Mouse (Mus musculus): ENCODE results near the gene Sox15. TPM values are rescaled to one million over a fixed set of nuclear protein-coding genes. Genes with fewer than 3 reads are reported as not detected.
"Not testable (repeated sequence)": the region's sequence is repeated elsewhere in the genome, so short reads cannot be mapped to it uniquely, and the experiment has no call there.

Sox15 gene
- polyA plus RNA-seq, 1 experiment from 2014 or later, result not detected

- H3K9ac ChIP-seq, result no peak overlapping the region
- WGBS, result 90% methylated on average over 7 of the region's 7 CpGs
- H3K27me3 ChIP-seq, result 0 out of 2 replicates have a peak, but pooled peaks cover 5% of the 10 kb centered on the region
- no peak overlapping the region for H3K27ac ChIP-seq (replicated peaks)
- no peaks in the 10 kb centered on the region for H3K9me3 ChIP-seq
- peaks cover 11% of the 10 kb centered on the region for H3K4me1 ChIP-seq (replicated peaks)
- no peak overlapping the region for H3K4me2 ChIP-seq
- H3K4me3 ChIP-seq, result no peak overlapping the region
- no peak for ATAC-seq (ENCODE audit: low read depth)
- no peaks in the 10 kb centered on the region for H3K36me3 ChIP-seq
Measured at GRCm38 (mm10) chr11:69620394-69621081, 34.6 kb upstream of the Sox15 start.

DNA sequence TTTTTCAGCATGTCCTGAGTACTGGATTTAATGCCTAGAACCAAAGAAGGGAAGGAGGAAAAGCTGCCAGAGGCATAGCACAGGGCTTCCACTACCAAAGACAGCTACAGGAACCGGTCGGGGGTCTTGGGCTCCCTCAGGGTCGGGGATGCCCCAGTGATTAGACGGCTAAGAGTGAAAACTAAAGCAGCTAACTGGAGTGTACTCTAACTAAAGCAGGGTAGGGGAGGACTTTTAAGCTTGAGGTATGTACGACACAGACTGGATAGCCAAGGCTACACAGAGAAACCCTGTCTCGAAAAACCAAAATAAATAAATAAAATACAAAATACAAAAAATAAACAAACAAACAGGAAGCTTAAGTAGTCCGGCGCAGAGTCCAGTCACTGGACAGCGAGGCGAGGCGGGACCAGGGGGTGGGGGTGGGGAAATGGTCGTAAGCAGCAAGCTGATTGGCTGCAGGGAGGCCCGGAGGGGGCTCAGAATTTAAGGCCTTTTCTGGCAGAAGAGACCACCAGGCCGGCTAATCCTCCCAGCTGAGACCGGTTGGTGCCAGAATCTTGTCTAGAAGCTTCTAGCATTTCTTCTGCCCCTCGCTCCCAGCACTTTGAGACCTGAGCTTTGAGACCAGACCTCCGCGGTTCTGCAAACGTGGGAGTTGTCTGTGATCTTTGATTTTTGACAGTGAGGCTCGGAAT is 33.4 kb upstream of the Sox15 start, which contains the start of gene Sat2:
Gene Sat2 (plus strand): TSS at position 454 of the 698 bp plus-strand sequence.
- 1% methylated on average over 20 of the region's 20 CpGs for WGBS
- ATAC-seq (ENCODE audit: low read depth), result peak; percentile 81

GRCm38 (mm10) chr11:69622406-69622805 is 32.7 kb upstream of the Sox15 start:
- Histone ChIP-seq H3K9me3 (no peaks in the 10 kb centered on the region), H3K4me2 (peak overlapping the region; percentile 82), H3K9ac (peak overlapping the region; percentile 80), H3K27ac (replicated peaks) (peak overlapping the region; percentile 84), H3K27me3 (no peaks in the 10 kb centered on the region), H3K36me3 (no peaks in the 10 kb centered on the region), H3K4me1 (replicated peaks) (peaks cover 11% of the 10 kb centered on the region), H3K4me3 (peak overlapping the region; percentile 52)
- 36% methylated on average over 6 of the region's 6 CpGs for WGBS
- 0 out of 2 replicates have a peak, but pooled peaks have one; percentile 28 for ATAC-seq (ENCODE audit: low read depth)

More for the DNA sequence above, 33.4 kb upstream of the Sox15 start, which contains the start of gene Sat2:
- Histone ChIP-seq H3K9me3 (no peaks in the 10 kb centered on the region), H3K9ac (peak within 1 kb of the TSS; percentile 80), H3K4me3 (peak within 1 kb of the TSS; percentile 52), H3K27me3 (no peaks in the 10 kb centered on the region), H3K4me2 (peak within 1 kb of the TSS; percentile 82), H3K4me1 (replicated peaks) (peaks cover 11% of the 10 kb centered on the region), H3K27ac (replicated peaks) (peak within 1 kb of the TSS; percentile 84), H3K36me3 (no peaks in the 10 kb centered on the region)

- Histone ChIP-seq H3K36me3 (no peaks in the 10 kb centered on the region), H3K9me3 (no peaks in the 10 kb centered on the region), H3K27ac (replicated peaks) (no peak overlapping the region), H3K9ac (peak overlapping the region; percentile 80), H3K4me2 (peak overlapping the region; percentile 82), H3K4me3 (peak overlapping the region; percentile 52), H3K4me1 (replicated peaks) (peaks cover 11% of the 10 kb centered on the region), H3K27me3 (no peaks in the 10 kb centered on the region)
- WGBS, result 58% methylated on average over 4 of the region's 4 CpGs
- ATAC-seq (ENCODE audit: low read depth), result no peak
Measured at GRCm38 (mm10) chr11:69623006-69623405, 32.1 kb upstream of the Sox15 start.

- not testable (repeated sequence) for H3K4me3 ChIP-seq; H3K9me3 ChIP-seq; H3K27me3 ChIP-seq; ATAC-seq (ENCODE audit: low read depth); H3K27ac ChIP-seq (replicated peaks); H3K9ac ChIP-seq; H3K4me2 ChIP-seq; H3K36me3 ChIP-seq
- WGBS, result 88% methylated on average over 2 of the region's 2 CpGs
- peaks cover 11% of the 10 kb centered on the region for H3K4me1 ChIP-seq (replicated peaks)
Measured at GRCm38 (mm10) chr11:69624339-69624738, 30.8 kb upstream of the Sox15 start.

- H3K4me2 ChIP-seq, result no peak overlapping the region
- H3K27ac ChIP-seq (replicated peaks), result no peak overlapping the region
- 32% methylated on average over 6 of the region's 6 CpGs for WGBS
- H3K36me3 ChIP-seq, result no peaks in the 10 kb centered on the region
- no peak overlapping the region for H3K4me3 ChIP-seq
- peaks cover 6% of the 10 kb centered on the region; the same call in 1 of the 2 replicates for H3K4me1 ChIP-seq (replicated peaks)
- H3K27me3 ChIP-seq, result no peaks in the 10 kb centered on the region
- no peaks in the 10 kb centered on the region for H3K9me3 ChIP-seq
- no peak overlapping the region for H3K9ac ChIP-seq
- no peak for ATAC-seq (ENCODE audit: low read depth)
Measured at GRCm38 (mm10) chr11:69628286-69628685, 26.8 kb upstream of the Sox15 start.

- no peaks in the 10 kb centered on the region for H3K9me3 ChIP-seq
- H3K4me1 ChIP-seq (replicated peaks), result peaks cover 18% of the 10 kb centered on the region
- no peaks in the 10 kb centered on the region for H3K27me3 ChIP-seq
- no peak for ATAC-seq (ENCODE audit: low read depth)
- no peak overlapping the region for H3K9ac ChIP-seq
- H3K36me3 ChIP-seq, result no peaks in the 10 kb centered on the region
- 70% methylated on average over 1 of the region's 1 CpGs for WGBS
- H3K27ac ChIP-seq (replicated peaks), result no peak overlapping the region
- no peak overlapping the region for H3K4me2 ChIP-seq
- H3K4me3 ChIP-seq, result no peak overlapping the region
Measured at GRCm38 (mm10) chr11:69629802-69630201, 25.3 kb upstream of the Sox15 start.

GRCm38 (mm10) chr11:69632284-69633089 is 22.6 kb upstream of the Sox15 start, which contains the start of gene Fxr2:
TSS of gene Fxr2 (plus strand) at chr11:69632990.
- 0% methylated on average over 41 of the region's 56 CpGs for WGBS
- H3K27ac ChIP-seq (replicated peaks), result peak within 1 kb of the TSS; percentile 97
- H3K9ac ChIP-seq, result peak within 1 kb of the TSS; percentile 99
- peaks cover 41% of the 10 kb centered on the region for H3K4me1 ChIP-seq (replicated peaks)
- no peaks in the 10 kb centered on the region for H3K9me3 ChIP-seq
- ATAC-seq (ENCODE audit: low read depth), result peak; percentile 99
- H3K27me3 ChIP-seq, result no peaks in the 10 kb centered on the region
- peak within 1 kb of the TSS; percentile 99 for H3K4me3 ChIP-seq
- H3K36me3 ChIP-seq, result peaks cover 9% of the 10 kb centered on the region
- H3K4me2 ChIP-seq, result peak within 1 kb of the TSS; percentile 83

DNA sequence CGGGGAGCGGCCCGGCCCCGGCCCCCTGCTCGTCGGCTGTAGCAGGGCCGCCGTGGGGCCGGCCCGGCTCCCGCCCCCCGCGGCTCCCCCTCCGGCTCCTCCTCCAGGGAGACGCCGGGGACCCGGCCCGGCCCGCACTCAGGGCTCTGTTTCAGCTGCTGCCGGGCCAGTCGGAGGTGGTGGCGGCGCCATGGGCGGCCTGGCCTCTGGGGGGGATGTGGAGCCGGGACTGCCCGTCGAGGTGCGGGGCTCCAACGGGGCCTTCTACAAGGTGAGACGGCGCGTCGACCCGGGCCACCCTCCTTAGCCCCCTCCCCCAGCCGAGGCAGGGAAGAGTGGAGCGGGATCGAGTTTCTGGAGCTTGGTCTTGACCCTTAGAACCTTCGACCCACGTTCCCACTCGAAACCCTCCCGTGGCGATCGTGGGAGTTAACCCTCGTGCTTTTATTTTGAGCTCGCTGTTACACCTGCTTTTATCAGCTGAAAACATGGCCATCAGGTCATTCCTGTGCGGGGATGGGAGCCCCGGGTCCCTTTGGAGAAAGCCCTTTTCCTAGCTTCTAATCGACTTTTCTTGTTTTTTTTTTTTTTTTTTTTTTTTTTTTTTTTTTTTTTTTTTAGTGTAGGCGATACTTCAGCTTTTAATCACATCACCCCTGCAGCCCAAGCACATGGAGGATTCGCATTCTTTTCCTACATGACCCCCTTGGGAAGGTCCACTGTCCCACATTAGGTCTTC is 21.8 kb upstream of the Sox15 start:
- WGBS, result 1% methylated on average over 48 of the region's 50 CpGs
- peak overlapping the region; percentile 97 for H3K27ac ChIP-seq (replicated peaks)

DNA sequence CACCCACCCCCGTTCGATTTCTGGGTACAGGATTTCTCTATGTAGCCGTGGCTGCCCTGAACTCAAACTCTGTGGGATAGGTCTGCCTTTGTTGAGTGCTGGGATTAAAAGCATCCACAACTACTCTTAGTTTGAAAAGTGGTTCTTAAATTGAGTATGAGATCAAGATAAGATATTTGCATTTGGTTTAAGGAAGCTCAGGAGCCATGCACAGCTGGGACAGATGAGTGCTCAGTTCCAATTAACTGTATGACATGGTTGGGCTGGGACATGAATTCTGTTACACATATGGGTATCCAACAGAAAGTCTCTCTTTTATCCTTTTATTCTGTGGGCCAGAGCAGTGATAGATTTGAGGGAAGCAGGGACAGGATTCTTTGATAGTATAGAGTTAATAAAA is 19.6 kb upstream of the Sox15 start:
- Histone ChIP-seq H3K27ac (replicated peaks) (no peak overlapping the region), H3K36me3 (peaks cover 33% of the 10 kb centered on the region), H3K4me2 (peak overlapping the region; percentile 83), H3K9ac (0 out of 2 replicates have a peak overlapping the region, but pooled peaks have one; percentile 38), H3K9me3 (no peaks in the 10 kb centered on the region), H3K27me3 (no peaks in the 10 kb centered on the region), H3K4me3 (no peak overlapping the region; the same call in 1 of the 2 replicates), H3K4me1 (replicated peaks) (peaks cover 41% of the 10 kb centered on the region)
- WGBS, result 89% methylated on average over 3 of the region's 3 CpGs
- no peak for ATAC-seq (ENCODE audit: low read depth)

More for the DNA sequence above, 21.8 kb upstream of the Sox15 start:
- Histone ChIP-seq H3K9ac (peak overlapping the region; percentile 99), H3K9me3 (no peaks in the 10 kb centered on the region), H3K4me1 (replicated peaks) (peaks cover 41% of the 10 kb centered on the region), H3K4me3 (peak overlapping the region; percentile 99), H3K4me2 (peak overlapping the region; percentile 83), H3K36me3 (peaks cover 15% of the 10 kb centered on the region), H3K27me3 (no peaks in the 10 kb centered on the region)
- ATAC-seq (ENCODE audit: low read depth), result peak; percentile 59

- Histone ChIP-seq H3K9me3 (no peaks in the 10 kb centered on the region), H3K36me3 (peaks cover 99% of the 10 kb centered on the region), H3K4me1 (replicated peaks) (no peaks in the 10 kb centered on the region), H3K4me2 (no peak overlapping the region), H3K9ac (no peak overlapping the region), H3K27me3 (no peaks in the 10 kb centered on the region), H3K4me3 (no peak overlapping the region), H3K27ac (replicated peaks) (no peak overlapping the region)
- 93% methylated on average over 5 of the region's 5 CpGs for WGBS
- ATAC-seq (ENCODE audit: low read depth), result no peak
Measured at GRCm38 (mm10) chr11:69645860-69646259, 9.3 kb upstream of the Sox15 start.
